Mouse (Mus musculus) lung, embryonic 14.5 days (tissue): ENCODE measurements around the gene Fryl. TPM values are rescaled to one million over a fixed set of nuclear protein-coding genes. Genes with fewer than 3 reads are reported as not detected.
"Not testable (repeated sequence)": the region's sequence is repeated elsewhere in the genome, so short reads cannot be mapped to it uniquely, and the experiment has no call there.

ENCODE experiments used
- ATAC-seq: fragments of 200-750 bp; cut with Nextera tagmentation; 2 replicates; pipeline ENCODE4 v1.8.0; 2017; ENCODE audit warnings: mild to moderate bottlenecking, moderate TSS enrichment, moderate library complexity; ENCODE audit not compliant: insufficient read depth
- DNase-seq: peaks from one replicate; pipeline ENCODE4 v3.0.0-alpha.2; 2015
- H3K27ac ChIP-seq: fragments of 300-500 bp; sonication (generic); 2 replicates; pipeline ENCODE4 v1.5.1; 2014; ENCODE audit warnings: low read depth, mild to moderate bottlenecking, moderate library complexity
- H3K27me3 ChIP-seq: fragments of 300-500 bp; sonication (generic); 2 replicates; pipeline ENCODE4 v1.6.1; 2014; ENCODE audit warnings: low read length, control low read depth; ENCODE audit not compliant: insufficient read depth
- H3K36me3 ChIP-seq: fragments of 300-500 bp; sonication (generic); 2 replicates; pipeline ENCODE4 v1.6.1; 2014; ENCODE audit warnings: control low read depth; ENCODE audit not compliant: insufficient read depth
- H3K4me1 ChIP-seq: fragments of 300-500 bp; sonication (generic); 2 replicates; pipeline ENCODE4 v1.6.1; 2014; ENCODE audit warnings: antibody characterized with exemption, control low read depth; ENCODE audit not compliant: insufficient read depth
- H3K4me2 ChIP-seq: fragments of 300-500 bp; sonication (generic); 2 replicates; pipeline ENCODE4 v1.6.1; 2014; ENCODE audit warnings: mild to moderate bottlenecking
- H3K4me3 ChIP-seq: fragments of 300-500 bp; sonication (generic); 2 replicates; pipeline ENCODE4 v1.5.1; 2014; ENCODE audit warnings: low read depth, low read length
- H3K9ac ChIP-seq: fragments of 300-500 bp; sonication (generic); 2 replicates; pipeline ENCODE4 v1.6.1; 2014
- H3K9me3 ChIP-seq: fragments of 300-500 bp; sonication (generic); 2 replicates; pipeline ENCODE4 v1.6.1; 2016; ENCODE audit warnings: low read depth, low read length, control low read depth
- CTCF ChIP-seq: IDR thresholded peaks from 2 replicates; pipeline ENCODE4 v1.5.1; 2016; ENCODE audit warnings: antibody characterized with exemption, low read depth
- WGBS: fragments of 180-500 bp; shearing (Covaris S2); extraction: QIAGEN DNeasy Blood & Tissue Kit; methylation state at CpG from one replicate; pipeline ENCODE4 v1.1.7; 2014; 5-methylcytosine and 5-hydroxymethylcytosine counted together
- polyA plus RNA-seq: library from polyadenylated mRNA; unstranded; fragments of >200 nt; fragmentation: Nextera tagmentation; extraction: Ambion mirVana; gene quantifications from 2 replicates; pipeline ENCODE4 v1.2.1, GENCODE M21; 2014

Fryl gene
- polyA plus RNA-seq, 1 experiment from 2014 or later, result 22.6 TPM

GRCm38 (mm10) chr5:73008230-73008629, 248.2 kb downstream of the Fryl start:
- not testable (repeated sequence) for H3K4me3 ChIP-seq, H3K9me3 ChIP-seq, DNase-seq, H3K9ac ChIP-seq, H3K27ac ChIP-seq, ATAC-seq, H3K36me3 ChIP-seq, H3K4me1 ChIP-seq, H3K4me2 ChIP-seq
- 41% methylated on average over 8 of the region's 8 CpGs for WGBS
- H3K27me3 ChIP-seq, result peaks cover 34% of the 10 kb centered on the region
- peak; percentile 42 for TF ChIP-seq CTCF

- Histone ChIP-seq H3K9me3 (no peaks in the 10 kb centered on the region), H3K4me1 (no peaks in the 10 kb centered on the region), H3K4me3 (peak overlapping the region; percentile 41; the same call in 1 of the 2 replicates), H3K4me2 (no peak overlapping the region), H3K27ac (no peak overlapping the region), H3K9ac (no peak overlapping the region), H3K36me3 (no peaks in the 10 kb centered on the region), H3K27me3 (peaks cover 28% of the 10 kb centered on the region)
- DNase-seq (no peak), ATAC-seq (no peak)
- 40% methylated on average over 5 of the region's 5 CpGs for WGBS
- no peak for TF ChIP-seq CTCF
Observed at GRCm38 (mm10) chr5:73007582-73007959, 248.8 kb downstream of the Fryl start.

- peak; percentile 87 for ATAC-seq
Observed at GRCm38 (mm10) chr5:73006784-73007581, 249.4 kb downstream of the Fryl start, which contains the start of gene Slc10a4. Gene Slc10a4 (plus strand): TSS chr5:73006883.

GRCm38 (mm10) chr5:73004046-73004445, 252.4 kb downstream of the Fryl start:
- Histone ChIP-seq H3K27ac (no peak overlapping the region), H3K36me3 (no peaks in the 10 kb centered on the region), H3K4me2 (no peak overlapping the region), H3K27me3 (peaks cover 28% of the 10 kb centered on the region), H3K9ac (no peak overlapping the region), H3K4me1 (no peaks in the 10 kb centered on the region), H3K9me3 (no peaks in the 10 kb centered on the region), H3K4me3 (no peak overlapping the region)
- DNase-seq (no peak), ATAC-seq (no peak)
- TF ChIP-seq CTCF, result no peak
- 74% methylated on average over 5 of the region's 5 CpGs for WGBS

More at GRCm38 (mm10) chr5:73006784-73007581, 249.4 kb downstream of the Fryl start, which contains the start of gene Slc10a4:
- Histone ChIP-seq H3K4me1 (no peaks in the 10 kb centered on the region), H3K9ac (peak within 1 kb of the TSS; percentile 41), H3K27me3 (peaks cover 28% of the 10 kb centered on the region), H3K4me3 (peak within 1 kb of the TSS; percentile 41), H3K4me2 (peak within 1 kb of the TSS; percentile 69), H3K9me3 (no peaks in the 10 kb centered on the region), H3K27ac (no peak within 1 kb of the TSS), H3K36me3 (no peaks in the 10 kb centered on the region)
- WGBS, result 6% methylated on average over 65 of the region's 65 CpGs
- peak; percentile 35 for DNase-seq
- TF ChIP-seq CTCF, result no peak

- 71% methylated on average over 1 of the region's 1 CpGs for WGBS
- H3K27me3 ChIP-seq, H3K4me3 ChIP-seq, ATAC-seq, H3K9ac ChIP-seq, H3K9me3 ChIP-seq, DNase-seq, H3K36me3 ChIP-seq, H3K4me1 ChIP-seq, H3K4me2 ChIP-seq, H3K27ac ChIP-seq: not testable (repeated sequence)
Observed at GRCm38 (mm10) chr5:72998546-72998945, 257.9 kb downstream of the Fryl start.

- Histone ChIP-seq H3K27me3 (no peaks in the 10 kb centered on the region), H3K9me3 (no peaks in the 10 kb centered on the region), H3K9ac (no peak overlapping the region), H3K36me3 (no peaks in the 10 kb centered on the region), H3K27ac (no peak overlapping the region), H3K4me2 (no peak overlapping the region), H3K4me3 (no peak overlapping the region), H3K4me1 (no peaks in the 10 kb centered on the region)
- WGBS, result 32% methylated on average over 10 of the region's 10 CpGs
- TF ChIP-seq CTCF, result no peak
- no peak for ATAC-seq
- DNase-seq, result peak; percentile 15
Observed at GRCm38 (mm10) chr5:72995379-72995778, 261.0 kb downstream of the Fryl start.

- Histone ChIP-seq H3K27me3 (no peaks in the 10 kb centered on the region), H3K4me2 (no peak overlapping the region), H3K4me1 (no peaks in the 10 kb centered on the region), H3K4me3 (no peak overlapping the region), H3K36me3 (no peaks in the 10 kb centered on the region), H3K9ac (no peak overlapping the region), H3K9me3 (no peaks in the 10 kb centered on the region), H3K27ac (no peak overlapping the region)
- TF ChIP-seq CTCF, result no peak
- DNase-seq (no peak), ATAC-seq (no peak)
- WGBS, result 65% methylated on average over 2 of the region's 2 CpGs
Observed at GRCm38 (mm10) chr5:72994928-72995327, 261.5 kb downstream of the Fryl start.
